Mouse (Mus musculus) gastrocnemius, postnatal 10 days (tissue): ENCODE data around the gene Stx12. TPM values are rescaled to one million over a fixed set of nuclear protein-coding genes. Genes with fewer than 3 reads are reported as not detected.

Experiments used
- DNase-seq: peaks from one replicate; pipeline ENCODE4 v3.0.0; 2021; ENCODE audit warnings: mixed read lengths
- total RNA-seq, 2 experiments: library from RNA; stranded (reverse); gene quantifications; 2 replicates each; pipeline ENCODE4 v1.2.3; 2021

Stx12 gene
- total RNA-seq, 2 experiments from 2014 or later = 28.5 to 32.9 TPM

DNA sequence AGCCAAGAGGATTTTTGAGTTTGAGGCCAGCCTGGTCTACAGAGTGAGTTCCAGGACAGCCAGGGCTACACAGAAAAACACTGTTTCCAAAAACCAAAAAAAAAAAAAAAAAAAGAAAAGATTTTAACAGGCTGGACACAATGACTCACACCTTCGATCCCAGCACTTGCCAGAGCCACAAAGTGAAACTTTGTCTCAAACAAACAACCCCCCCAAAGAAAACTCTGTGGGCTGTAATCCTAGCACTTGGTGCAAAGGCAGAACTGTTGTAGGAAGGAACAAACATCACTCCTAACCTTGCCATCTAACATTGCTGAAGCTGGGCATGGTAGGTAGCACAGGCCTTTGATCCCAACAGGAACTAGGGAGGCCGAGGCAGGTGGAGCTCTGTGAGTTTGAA lies 19.5 kb downstream of the Stx12 start:
- DNase-seq = no peak

DNA sequence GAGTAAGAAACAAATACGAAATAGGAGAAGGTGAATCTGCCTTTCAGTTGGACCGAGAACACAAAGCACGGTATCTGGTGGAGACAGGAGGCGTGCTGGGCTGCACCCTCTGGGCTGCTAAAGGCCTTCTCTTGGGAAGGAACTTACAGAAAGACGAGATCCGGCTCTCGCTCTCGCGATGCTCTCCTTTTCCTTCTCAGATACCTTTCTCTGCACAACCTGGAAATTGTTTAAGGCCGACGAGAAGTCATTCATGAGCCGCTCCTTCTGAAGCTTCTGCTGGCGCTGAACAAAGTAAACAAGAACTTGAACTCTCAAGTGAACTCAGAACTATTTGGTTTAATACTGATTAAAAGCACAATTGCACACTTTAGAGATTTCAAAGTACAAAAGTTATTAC lies 21.3 kb downstream of the Stx12 start:
- DNase-seq = no peak

DNA sequence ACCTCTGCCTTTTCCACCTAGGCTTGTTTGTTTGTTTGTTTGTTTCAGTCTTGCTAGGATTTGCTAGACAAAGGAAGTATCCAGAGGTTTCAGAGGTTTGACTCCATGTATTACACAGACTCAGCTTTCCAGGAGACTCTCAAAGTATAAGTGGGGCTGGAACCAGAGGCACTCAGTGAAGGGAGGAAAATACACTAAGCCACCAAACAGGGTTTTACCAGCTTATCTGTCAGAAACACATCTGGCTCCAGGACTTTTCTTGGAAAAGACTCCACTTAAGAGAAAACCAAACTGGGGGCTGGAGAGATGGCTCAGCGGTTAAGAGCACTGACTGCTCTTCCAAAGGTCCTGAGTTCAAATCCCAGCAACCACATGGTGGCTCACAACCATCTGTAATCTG lies 23.4 kb downstream of the Stx12 start:
- DNase-seq = no peak

DNA sequence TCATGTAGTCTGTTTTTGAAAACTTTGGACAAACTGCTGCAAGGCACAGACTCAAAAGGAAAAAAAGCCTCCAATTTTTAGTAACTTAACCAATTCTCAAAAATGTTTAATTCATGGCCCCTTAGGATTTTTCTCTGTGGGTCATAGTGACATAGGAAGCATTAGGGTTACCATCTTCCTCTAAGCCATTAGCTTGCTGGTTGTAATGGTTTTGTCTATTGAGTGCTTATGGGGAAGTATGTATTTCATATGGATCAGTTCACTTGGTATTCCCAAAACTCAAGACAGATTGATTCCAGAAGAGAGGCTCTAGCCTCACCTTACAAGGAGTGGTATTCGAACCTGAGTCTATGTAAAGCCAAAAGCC lies 40.6 kb downstream of the Stx12 start:
- no peak for DNase-seq

DNA sequence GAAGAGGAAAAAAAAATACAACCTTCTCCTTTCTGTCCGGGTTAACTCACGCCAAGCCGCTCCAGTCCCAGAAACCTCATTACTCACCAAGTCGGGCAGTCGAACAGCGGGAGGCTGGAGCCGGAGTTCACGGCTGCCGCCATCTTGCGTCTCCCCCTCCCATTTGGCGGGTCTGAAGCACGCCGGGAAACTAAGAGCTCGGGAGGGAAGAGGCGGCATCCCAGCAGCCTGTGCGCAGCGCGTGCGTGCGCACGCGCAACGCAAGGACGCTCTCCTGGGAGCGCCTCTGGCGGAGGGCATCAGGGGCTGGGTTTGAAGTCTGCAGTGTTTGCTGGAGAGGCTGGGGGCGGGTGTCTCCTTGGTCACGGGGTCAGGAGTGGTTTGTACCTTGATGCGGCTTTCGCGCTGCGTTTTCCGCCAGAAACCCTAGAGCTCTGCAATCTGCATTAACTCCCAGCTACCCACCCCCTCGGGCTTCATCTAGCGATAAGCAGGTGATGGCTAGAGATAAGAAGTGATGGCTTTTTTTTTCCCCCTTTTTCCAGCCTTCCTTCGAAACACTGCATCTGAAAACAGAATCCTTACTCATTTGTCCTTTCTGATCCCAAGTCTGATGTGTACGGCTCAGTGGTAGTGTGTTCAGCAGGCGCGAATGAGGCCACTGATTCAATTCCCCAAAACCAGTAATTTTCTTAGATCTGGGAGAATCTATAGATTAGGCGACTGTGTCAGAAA lies 41.2 kb downstream of the Stx12 start, which contains the start of gene Ppp1r8:
Gene Ppp1r8 (minus strand): TSS at position 200 of the 735 bp plus-strand sequence.
- DNase-seq = peak; percentile 83

DNA sequence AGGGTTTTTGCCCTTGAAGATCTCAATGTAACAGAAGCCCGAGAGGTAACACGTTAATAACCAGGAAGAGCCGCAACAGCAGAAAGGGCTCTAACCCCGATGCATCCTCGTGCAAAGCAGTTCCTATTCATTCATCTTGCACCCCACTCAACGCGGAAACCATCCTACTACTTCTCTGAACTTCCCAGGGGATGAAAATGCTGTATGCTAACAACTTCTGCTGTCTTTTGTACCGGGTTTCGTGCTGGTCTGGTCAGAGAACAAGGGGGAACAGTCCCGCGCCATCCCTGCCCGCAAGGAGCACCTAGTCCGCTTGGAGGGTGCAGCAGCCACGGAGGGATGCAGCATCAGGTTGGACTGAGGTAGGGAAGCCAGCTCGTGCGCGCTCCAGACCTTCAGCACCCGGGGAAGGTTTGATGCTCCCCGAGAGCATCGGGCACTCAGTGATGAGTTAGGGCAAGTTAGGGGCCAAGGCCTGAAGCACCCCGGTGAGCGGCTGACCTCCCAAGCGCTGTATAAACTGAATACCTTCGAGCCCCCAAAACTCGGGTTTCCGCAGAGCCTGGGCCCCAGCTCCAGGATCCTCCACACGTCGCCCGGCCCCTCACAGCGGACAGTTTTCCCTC lies 41.9 kb downstream of the Stx12 start:
- DNase-seq = peak; percentile 17

DNA sequence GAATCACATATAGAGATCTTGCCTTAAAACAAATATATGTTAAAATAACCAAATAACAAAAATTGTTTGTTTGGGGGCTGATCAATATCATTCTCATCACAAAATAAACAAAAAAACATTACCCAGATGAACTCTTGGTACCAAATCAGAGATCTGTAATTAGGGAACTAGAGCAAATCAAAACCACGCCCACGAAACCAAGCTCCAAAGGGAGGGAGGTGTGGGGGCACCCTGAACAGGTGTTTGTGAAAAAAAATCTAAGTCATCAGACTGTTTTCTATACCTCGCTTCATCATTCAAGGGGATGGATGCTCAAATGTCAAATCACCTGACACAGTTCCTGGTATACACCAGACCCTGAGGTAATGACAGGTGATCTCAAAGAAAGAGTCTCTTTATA lies 42.8 kb downstream of the Stx12 start:
- no peak for DNase-seq

DNA sequence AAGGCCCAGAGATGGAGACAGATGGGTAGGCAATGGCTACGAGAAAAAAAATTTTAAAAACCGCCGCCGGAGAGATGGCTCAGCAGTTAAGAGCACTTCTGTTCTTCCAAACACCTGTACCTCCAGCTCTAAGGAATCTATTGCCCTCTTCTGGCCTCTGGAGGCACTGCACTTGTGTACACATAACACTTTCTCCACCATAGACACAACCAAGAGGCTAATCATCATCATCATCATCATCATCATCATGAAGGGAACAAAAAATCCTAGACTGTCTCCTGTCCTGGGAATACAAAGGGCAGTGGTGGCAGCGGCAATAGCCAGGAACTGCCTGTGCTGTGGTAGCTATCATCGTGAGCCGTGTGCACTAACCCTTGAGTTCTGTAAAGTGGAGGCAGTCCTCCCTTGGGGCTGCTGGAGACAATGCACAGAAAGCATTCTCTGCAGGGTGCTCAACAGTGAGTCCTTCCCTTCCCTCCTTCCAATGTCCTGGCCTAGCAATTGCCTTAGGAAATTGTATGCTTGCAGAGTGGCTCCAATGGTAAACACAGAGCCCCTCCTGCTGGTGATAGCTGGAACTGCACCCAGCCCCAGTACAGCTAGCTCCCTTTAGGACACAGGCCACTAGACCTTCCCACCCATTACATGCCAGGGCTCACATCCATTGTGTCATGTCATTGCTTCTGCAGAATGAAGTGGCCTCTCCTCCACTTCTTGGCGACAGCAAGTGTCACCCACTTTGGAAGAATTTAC lies 60.5 kb downstream of the Stx12 start:
- peak; percentile 78 for DNase-seq

DNA sequence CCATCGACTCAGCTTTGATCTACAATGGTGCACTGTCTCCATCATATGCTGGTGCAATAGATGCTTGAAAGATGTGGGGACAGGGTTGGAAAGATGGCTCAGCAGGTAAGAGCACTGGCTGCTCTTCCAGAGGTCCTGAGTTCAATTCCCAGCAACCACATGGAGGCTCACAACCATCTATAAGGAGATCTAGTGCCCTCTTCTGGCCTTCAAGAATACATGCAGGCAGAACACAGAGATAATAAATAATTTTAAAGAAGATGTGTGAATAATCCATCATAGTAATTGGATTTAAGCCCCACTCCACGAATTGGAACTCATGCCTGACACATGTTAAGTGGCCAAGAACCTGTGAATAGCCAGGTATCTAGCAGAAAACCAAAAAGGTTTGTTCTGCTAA lies 65.9 kb downstream of the Stx12 start:
- DNase-seq = no peak

DNA sequence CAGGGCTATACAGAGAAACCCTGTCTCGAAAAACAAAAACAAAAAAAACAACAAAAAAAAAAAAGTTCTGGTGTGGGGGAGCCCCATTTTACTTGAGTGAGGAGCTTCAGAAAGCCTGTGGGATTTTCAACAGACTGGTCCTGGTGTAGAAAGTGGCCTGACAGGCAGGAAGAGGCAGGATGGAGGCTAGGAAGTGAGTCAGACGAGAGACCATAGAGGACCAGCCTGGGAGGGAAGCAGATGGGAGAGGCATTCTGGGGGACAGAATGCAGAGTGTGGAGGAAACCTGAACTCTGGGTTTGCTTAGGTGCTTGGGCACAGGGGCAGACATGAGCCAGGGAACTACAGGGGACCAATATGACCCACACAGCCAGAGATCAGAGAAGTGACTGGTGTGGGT lies 67.5 kb downstream of the Stx12 start:
- DNase-seq = no peak

DNA sequence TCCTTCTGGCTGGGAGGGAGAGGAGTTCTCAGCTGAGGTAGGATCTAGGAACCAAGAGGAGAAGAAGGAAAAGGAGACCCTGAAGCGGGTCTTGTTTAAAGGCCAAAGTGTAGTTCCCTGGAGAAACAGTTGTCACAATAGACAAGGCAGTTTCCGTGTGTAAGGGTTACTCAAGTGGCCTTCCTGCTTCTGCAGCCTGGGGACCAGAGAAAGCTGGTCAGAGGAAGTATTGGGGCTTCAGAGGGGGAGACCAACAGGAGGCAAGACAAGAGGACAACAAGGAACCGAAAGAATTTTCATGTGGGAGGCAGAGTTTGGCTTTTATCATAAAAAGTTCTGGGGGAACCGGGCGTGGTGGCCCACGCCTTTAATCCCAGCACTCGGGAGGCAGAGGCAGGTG lies 67.9 kb downstream of the Stx12 start:
- DNase-seq = no peak

DNA sequence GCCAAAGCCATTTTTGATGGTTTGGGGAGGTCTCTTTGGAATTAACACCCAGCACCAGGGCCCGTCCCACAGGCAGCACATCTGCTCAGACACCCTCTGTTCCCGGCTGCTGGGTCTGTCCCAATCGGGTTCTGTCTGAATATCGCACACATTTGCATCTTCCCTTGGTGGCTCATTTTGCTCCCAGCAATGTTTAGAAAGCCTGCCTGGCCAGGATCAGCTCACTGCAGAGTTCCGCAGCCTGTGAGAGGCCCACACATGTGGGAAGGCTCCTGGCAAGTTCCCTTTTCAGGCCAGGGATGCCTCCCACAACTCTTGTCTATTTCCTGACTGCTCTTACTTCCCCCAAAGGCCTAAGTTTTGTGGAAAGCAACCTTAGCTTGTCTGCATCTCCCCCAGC lies 74.7 kb downstream of the Stx12 start:
- DNase-seq = no peak

DNA sequence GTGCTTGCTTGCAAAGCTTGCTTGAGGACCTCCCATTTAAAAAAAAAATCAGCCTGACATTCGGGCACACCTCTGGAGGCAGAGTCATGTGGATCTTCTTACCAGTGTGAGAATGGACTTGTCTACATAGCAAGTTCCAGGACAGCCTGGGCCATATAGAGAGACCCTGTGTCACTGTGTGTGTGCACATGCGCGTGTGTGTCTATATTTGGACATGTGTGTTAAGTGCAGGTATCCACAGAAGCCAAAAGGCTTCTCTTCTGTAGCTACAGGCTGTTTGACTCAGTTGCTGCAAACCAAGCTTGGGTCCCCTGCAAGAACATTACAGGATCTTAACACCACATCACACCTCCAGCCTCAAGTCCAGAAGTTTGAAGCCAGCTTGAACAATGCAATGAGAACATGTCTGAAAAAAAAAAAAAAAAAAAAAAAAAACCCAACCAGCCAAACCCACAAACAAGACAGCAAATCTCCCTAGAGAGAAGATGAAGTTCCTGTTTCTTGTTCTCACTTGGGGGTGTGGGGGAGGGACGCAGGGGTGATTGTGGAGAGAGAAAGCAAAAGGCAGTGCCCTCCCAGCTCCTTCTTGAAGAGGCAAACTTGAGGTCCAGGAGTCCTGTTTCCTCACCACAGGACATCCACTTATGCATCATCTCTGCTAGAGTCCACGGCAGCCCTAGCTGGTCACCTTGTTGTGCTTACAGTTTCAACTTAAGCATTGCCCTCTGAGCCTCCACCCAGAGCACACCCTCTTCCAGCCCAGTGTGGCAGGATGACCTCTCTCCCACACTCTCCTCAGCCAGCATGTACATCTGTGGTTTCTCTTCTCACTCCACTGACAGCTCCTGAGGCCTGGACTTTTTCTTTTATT lies 76.3 kb downstream of the Stx12 start:
- DNase-seq = no peak

DNA sequence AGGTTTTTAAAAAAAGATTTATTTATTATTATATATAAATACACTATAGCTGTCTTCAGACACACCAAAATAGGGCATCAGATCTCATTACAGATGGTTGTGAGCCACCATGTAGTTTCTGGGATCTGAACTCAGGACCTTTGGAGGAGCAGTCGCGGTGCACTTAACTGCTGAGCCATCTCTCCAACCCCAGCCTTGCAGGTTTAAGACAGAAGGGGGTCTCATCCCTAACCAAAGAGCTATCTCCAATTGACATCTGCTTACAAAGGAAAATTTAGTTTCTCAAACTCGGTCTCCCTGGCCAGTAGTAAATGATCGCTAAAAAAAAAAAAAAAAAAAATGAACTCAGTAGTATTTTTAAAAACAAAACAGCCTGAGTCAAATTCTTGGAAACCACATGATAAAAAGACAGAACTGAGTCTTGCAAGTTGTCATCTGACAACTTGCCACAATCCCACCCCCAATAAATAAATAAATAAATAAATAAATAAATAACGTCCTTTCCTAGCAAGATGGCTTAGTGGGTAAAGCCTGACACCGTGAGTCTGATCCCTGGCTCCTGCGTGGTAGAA lies 77.6 kb downstream of the Stx12 start:
- no peak for DNase-seq

DNA sequence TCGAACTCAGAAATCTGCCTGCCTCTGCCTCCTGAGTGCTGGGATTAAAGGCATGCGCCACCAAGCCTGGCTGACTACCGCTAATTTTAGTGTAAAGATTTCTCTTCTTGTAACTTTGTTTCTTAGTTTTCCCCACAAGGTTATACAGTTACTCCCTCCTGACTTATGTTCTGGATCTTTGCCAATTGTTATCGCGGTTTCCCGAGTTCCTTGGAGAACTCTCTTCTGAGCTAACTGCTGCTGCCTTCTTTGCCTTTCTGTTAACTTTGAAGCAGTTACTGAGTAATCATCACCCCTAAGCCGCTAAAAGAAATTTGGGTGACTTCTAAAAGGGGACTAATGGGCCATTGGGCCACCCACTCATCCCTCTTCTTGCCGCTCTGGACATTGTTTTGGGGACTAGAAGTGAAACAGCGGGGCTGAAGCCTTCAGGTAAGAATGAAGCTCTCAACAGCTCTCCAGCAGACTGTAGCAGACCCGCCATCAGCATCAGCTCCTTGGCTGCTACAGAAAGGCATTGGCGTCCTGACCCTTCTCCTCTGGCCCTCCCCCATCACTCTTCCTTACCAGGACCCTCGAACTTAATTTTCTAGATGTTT lies 78.6 kb downstream of the Stx12 start:
- no peak for DNase-seq

DNA sequence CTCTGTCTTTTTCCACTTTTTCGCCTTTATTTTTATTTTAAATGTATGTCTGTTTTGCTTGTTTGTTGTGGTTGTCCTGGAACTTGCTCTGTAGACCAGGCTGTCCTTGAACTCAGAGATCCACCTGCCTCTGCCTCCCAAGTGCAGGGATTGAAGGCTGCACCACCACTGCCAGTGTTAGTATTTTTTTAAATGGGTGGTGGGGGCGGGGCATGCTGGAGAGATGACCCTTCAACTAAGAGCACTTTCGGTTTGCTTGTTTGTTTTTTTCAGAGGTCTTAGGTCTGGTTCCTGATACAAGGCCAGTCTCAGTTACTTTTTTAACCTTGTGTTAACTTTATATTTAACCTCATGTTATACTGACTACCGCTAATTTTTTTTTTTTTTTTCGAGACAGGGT lies 79.2 kb downstream of the Stx12 start:
- DNase-seq = no peak

DNA sequence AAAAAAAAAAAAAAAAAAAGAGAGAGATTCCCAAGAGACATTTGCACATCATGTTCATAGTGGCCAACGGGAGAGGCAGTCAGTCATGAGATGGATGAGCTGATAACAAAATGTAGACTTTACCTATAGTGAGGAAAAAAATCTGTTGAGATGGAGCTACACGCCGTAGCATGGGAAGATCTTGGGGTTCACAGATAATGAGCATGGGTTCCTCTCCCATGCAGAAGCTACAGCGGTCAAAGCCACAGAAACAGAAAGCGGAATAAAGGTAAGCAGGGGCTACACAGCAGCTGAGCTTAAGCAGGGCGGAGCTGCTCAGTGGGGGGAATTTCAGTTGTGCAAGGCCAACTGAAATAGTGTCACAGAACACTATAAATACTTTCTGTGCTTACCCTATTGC lies 80.0 kb downstream of the Stx12 start:
- DNase-seq = no peak

DNA sequence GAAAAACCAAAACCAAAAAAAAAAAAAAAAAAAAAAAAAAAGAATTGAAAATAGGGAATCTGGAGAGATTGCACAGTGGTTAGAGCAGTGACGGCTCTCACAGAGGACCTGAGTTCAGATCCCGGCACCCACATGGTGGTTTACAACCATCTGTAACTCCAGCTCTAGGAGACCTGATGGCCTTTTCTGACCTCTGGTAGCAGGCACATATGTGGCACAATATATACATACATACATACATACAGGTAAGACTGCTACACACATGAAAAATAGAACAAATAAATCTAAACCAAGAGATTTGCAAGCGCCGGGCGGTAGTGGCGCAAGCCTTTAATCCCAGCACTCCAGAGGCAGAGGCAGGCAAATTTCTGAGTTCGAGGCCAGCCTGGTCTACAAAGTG lies 80.4 kb downstream of the Stx12 start:
- DNase-seq = no peak
